Mouse (Mus musculus) common myeloid progenitor, adult 5-6 weeks (primary cell): Measurements from ENCODE around the gene Tmbim6. TPM values are rescaled to one million over a fixed set of nuclear protein-coding genes. Genes with fewer than 3 reads are reported as not detected.

Experiments
- ATAC-seq: replicated peaks from 2 replicates; pipeline ENCODE4 v1.8.0; 2016; ENCODE audit warnings: low read depth, mild to moderate bottlenecking, moderate TSS enrichment, inconsistent platforms; ENCODE audit not compliant: poor library complexity, severe bottlenecking
- total RNA-seq: library from RNA; stranded (forward); fragments of 200-1000, 187-1606 nt; gene quantifications from 2 replicates; pipeline ENCODE4 v1.2.3, GENCODE M21; 2017

Gene Tmbim6
- total RNA-seq, 1 experiment from 2014 or later: 125 TPM

DNA sequence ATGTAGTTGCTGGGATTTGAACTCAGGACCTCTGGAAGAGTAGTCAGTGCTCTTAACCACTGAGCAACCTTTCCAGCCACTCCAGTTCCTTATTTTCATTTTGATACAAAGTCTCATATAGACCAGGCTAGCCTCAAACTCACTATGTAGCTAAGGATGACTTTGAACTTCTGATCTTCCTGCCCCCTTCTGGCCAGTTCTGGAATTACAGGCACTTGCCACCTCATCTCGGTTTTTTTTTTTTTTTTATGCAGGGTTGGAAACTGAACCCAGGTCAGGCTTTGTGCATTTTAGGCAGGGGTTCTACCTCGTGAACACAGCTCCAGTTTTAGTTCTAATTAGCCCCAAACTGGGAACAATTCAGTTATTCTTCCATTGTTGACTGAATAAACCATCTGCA, 23.1 kb downstream of the Tmbim6 start:
- 0 out of 2 replicates have a peak, but pooled peaks have one; percentile 19 for ATAC-seq

DNA sequence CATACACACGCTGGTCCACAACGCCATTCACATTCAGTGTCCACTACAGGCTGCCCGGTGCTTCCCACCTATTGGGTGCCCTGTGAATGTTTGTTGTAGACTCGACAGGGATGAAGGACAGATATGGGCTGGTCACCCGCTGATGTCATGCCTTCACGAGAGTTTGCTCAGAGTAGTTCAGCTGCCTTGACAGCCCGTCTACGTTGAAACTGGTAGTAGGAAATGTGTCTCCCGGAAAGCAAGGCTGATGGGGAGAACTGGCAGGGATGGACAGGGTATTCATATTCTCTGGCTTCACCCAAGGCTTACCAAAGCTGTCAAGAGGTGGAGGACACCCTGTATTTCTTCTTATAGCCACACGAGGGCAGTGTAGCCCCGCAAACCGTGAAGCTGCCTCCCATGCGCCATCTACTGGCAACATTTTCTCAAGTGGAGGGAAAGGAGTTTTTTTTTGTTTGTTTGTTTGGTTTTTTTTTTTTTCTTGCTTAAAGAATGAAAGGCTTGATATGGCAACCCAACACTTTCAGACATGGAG, 23.7 kb downstream of the Tmbim6 start:
- peak; percentile 87 for ATAC-seq

DNA sequence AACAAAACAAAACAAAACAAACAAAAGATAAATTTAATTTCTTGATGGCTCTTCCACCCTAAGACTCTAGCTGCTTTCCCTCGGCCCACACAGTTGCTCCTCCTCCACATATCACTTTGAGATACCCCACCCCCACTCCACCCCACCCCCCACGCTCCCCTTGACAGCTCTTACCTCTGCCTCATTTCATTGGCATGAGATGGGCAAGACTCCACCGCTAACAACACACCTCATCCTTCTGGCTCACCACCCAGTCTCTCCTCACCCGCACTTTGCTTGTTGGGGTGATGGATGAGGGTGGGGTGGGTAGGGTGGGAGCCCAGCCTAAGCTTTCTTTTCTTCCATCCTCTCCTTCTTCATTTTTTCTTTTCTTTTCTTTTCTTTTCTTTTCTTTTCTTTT, 24.3 kb downstream of the Tmbim6 start:
- ATAC-seq: no peak

DNA sequence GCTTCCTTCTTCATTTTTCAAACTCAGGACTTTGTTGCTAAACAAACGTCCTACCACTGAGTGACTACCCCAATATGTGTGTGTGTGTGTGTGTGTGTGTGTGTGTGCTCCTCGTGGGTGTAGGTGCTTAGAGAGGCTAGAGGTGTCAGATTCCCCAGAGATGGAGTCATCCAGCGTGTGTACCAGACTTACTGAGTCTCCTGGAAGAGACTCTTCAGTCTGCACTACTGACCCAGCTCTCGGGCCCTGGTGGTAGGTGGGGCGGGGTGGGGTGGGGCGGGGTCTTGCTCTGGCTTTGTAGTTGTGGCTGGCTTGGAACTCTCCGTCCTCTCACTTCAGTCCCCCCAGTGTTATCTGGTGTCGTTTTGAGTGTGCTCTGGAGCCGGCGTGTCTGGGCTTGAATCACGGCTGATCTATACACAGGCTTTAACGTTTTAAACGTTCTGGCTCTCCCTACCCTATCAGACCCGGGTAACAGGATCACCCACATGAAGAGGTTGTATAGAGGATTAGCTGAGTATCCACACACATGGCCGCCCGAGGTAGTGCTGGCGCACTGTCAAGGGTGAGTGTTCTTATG, 25.1 kb downstream of the Tmbim6 start:
- no peak for ATAC-seq

DNA sequence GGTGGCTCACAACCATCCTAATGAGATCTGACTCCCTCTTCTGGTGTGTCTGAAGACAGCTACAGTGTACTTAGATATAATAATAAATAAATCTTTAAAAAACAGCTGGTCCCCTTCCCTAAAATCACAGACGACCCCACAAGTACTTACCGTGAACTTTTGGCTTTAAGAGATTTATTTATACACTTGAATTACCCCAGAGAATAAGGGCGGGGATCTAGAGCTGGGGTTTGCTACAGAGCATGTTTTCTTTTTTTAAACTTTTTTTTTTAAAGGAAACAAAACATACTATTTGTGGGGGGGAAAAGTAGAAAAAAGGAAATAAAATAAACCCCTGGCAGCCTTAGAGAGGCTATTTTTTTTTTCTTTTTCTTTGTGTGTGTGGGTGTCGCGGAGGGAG, 27.4 kb downstream of the Tmbim6 start:
- ATAC-seq: no peak

DNA sequence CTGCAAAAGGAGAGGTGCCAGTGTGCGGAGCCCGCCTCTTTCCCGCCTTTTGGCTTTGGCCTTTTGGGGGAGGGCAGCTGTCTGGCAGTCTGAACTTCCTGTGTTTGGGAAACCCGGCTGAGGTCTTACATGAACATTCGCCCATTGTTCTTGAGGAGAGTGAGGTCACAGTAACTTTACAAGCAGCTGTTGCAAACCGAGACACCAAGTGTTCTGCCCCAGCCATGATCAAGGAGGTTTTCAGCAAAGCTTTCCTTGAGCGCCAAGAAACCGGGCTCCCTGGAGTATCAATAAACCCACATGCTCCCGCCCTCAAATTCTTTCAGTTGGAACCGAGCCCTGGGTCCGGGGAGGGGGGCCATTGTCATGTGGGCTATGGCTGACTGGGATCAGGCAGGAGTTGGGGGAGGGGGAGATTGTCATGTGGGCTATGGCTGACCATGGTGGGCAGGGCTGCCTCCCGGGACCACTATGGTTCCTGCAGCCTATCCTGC, 27.9 kb downstream of the Tmbim6 start:
- peak; percentile 26 for ATAC-seq

DNA sequence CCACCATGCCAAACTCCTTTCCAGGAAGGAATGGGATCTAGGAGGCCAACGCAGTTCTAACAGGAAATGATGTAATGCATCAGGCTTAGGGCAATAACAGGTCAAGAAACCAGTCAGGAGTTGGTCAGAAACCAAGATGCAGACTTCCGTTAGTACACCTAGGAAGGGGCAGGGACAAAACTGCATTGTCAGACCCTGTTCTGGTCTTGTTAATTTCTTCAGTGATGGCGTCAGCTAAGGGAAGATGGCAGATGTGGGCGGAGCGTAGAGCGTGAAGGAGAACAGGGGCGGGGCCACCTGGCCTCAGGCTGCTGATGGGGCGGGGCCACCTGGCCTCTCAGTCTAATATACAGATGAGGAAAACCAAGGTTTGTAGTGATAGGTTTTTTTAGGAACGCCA, 28.5 kb downstream of the Tmbim6 start:
- ATAC-seq: peak; percentile 48

DNA sequence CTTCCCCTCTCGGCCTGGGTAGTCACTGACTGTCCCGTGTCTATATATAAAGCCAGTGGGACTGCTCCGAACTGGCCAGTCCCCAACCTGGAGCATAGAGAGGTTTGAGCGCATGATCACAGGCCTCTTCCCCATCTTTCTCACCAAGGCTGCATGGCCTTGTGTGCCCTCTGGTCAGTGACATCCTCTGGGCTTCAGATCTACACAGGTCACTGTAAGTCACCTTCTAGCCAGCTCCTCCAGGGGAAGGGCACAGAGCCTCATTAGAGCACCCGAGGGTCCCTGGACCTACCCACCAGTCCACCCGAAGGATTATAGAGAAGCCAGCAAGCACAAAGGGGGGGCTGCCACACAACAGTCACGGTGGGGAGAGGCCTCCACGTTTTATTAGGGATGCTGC, 29.0 kb downstream of the Tmbim6 start:
- ATAC-seq: no peak

DNA sequence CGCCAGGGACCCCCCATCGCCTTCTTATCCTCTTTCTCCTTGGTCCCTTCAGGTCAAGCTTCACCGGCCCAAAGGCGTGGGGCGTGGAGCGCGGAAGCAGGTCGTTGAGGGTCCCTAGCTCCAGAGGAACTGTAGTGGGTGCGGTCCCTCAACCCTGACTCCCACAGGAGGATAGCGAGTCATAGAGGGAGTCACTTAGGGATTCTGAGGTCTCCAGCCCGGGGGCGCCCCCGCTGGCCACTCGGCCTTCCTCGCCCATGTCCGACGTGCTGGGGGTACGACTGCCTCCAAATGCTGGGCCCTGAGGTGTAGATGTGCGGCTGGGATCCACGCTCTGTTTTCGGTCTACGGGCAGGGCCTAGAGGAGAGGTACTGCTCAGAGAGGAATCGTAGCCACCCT, 29.9 kb downstream of the Tmbim6 start:
- no peak for ATAC-seq

DNA sequence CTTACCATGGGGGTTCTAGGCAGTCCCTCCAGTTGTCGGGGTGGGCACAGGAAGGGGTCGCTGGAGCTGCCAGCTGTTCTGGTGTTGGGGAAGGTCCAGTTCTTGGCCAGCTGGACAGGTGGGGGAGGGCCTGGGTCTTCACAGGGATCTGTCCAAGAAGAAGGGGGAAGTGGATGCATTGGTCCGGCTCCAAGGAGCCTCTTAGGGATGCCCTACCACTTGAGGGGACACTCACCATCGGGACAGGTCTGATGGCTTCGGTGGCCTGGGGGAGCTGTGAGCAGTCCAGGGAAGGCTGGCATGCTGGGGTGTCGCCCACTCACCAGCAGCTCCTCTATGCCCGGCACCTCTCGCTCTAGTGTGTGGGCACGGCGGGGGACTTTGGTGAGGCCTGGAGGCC, 30.4 kb downstream of the Tmbim6 start:
- no peak for ATAC-seq

DNA sequence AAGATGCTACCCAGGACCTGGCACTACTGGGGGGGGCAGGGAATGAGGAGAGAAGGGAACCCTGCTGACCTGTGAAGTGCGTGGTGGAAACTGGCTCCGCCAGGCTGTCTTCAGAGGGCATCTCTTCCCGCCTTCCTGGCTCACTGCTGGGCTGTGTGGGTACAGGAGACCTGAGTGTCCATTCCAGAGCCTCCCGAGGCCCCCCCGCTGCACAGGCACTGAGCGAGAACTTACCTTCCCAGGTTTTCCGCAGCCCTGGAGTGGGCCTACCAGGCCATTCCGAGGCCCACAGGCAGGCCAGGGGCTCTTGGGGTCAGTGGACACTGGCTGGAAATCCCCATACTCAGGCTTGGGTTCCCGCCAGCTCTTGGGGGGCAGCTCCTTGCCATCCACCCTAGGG, 31.2 kb downstream of the Tmbim6 start:
- ATAC-seq: no peak

DNA sequence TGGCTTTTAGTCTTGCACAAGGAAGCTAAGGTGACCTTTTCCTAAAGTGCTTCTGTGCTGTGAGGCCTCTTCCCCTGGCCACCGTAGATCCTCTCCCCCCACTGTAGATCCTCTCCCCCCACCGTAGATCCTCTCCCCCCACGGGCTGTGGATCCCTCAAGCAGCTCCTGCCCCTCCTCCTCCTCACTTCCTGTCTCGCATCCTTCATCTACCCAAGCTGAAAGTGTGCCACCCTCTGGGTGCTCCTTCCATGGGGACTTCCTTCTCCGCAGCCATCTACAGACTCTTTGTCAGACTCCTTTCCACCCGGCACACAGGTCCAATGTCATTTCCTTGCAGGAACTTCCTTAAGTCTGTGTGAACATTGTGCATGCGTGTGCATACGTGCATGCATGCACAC, 37.7 kb downstream of the Tmbim6 start:
- no peak for ATAC-seq

DNA sequence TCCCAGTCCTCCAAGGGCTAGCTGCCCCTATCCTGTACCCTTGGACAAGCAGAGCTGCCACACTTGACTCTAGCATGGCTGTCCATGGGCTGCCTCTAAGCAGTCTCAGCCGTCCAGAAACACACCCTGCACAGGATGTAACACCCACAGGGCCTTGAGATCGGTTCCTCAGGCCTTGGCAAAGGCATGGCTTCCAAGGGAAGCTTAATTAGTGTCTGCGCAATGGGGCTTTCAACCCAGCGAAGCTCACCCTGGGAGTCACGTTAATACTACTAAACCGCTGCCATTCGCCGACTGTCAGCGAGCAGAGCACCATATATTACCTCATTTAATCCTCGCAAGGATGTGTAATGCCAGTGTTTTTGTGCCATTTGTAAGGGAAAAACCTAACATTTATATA, 38.4 kb downstream of the Tmbim6 start:
- no peak for ATAC-seq

DNA sequence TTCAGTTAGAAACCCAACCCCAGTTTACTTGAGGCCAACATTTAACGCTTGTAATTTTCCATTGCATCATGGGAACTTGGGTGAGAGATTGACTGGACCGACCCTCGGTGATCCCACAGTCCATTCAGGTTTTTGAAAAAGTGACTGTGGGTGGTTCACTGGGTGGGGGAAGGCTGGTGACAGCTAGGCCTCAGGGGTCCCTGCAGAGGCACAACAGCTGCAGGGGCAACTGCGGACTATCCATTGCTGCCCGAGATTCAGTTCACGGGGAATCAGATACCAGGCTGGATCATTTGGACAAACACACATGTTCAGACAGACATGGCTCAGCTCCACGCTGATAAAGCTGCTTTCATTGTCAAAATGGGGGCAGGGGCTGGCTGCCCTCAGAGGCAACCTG, 38.8 kb downstream of the Tmbim6 start:
- no peak for ATAC-seq

DNA sequence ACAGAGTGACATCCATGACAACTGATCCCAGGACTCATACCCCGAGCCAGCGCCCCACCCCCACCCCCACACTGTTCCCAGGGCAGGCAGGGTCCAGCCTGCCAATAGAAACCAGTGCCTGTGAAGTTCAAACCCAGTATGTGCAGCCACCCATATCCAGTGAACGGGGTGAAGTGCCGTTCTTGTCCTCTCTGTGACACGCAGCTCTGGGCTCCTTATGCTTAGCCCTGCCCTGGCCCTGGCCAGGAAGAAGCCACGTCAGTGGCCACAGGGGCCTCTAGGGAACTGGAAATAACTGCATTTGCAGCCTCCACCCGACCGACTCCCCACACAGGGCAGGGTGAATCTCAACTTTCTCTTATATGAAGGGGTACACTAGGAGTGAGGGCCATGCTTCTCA, 39.3 kb downstream of the Tmbim6 start:
- ATAC-seq: no peak

DNA sequence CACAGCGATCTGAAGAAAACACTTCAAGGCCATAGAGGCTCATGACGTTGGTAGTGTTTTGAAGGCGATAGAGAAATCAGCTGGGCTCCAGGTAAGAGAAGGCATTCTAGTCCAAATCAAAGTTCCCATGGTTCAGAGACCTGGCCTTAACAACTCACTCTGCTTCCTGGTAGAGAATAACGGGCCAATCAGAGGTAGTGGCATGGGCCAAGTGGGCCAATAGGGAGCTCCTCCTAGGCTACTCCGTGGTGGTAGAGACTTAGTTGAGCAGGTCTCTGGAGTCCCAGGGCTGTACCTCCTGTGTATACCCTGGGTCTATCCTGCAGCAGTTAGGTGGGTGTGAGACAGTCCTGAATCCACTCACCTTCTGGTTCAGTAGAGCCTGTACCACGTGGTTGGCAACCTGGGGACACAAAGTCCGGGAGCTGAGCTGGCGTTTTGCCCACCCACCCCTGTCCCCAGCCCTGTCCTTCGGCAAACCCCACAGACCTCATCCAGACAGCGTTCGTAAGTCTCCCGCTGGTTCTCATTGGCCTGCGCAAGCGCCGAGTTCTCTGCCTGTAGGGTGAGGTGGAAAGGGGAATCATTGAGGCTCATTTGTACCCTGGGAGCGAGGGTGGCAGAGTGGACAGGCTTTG, 40.5 kb downstream of the Tmbim6 start:
- no peak for ATAC-seq

DNA sequence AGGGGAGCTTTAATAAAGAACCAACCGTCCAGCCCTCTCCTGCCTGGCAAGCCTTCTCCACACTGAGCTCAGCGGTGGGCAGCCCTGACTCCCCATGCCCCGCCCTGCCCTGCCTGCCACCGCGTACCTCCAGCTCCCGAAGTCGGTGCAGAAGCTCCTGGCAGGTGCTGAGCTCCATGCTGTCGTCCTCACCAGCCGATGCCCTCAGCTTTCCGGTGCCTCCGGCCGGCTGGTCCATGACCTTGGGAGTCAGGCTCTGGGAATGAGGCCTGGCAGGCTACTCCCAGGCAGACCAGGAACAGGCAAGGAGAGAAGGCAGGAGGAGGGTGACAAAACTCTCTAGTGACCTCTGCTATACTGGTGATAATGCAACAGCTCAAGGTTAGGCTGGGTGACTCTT, 41.2 kb downstream of the Tmbim6 start:
- no peak for ATAC-seq

DNA sequence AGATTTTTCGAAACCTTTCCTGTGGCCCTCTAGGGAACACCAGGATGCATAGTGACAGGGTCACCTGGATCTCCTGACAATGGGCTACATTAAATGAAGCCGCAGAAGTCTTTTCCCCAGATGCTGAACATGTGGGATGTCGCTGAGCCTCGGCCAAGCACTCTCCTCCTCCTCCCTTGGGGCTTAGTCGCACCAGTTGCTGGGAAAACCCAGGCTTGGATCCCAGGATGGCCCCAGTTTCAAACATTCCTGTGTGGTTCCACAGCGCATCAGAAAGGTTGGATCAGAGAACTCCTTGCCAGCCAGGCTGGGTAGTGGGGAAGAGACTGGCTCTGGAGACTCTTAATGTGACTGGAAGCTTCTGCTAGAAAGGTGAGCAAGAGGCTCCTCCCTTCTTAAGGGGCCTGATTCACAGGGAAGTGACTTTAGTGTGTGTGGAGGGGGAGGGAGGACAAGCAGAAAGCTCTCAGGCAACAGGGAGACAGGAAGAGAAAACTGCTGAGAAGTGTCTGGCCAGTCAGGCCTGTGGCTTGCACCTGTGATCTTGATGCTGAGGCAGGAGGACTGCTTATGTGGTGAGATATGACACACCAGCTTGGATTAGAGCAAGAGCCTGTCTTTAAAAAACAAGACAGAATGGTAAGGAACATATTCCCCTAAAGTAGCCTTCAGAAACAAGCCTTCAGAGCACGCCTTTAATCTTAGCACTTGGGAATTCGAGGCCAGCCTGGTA, 46.5 kb downstream of the Tmbim6 start:
- no peak for ATAC-seq

DNA sequence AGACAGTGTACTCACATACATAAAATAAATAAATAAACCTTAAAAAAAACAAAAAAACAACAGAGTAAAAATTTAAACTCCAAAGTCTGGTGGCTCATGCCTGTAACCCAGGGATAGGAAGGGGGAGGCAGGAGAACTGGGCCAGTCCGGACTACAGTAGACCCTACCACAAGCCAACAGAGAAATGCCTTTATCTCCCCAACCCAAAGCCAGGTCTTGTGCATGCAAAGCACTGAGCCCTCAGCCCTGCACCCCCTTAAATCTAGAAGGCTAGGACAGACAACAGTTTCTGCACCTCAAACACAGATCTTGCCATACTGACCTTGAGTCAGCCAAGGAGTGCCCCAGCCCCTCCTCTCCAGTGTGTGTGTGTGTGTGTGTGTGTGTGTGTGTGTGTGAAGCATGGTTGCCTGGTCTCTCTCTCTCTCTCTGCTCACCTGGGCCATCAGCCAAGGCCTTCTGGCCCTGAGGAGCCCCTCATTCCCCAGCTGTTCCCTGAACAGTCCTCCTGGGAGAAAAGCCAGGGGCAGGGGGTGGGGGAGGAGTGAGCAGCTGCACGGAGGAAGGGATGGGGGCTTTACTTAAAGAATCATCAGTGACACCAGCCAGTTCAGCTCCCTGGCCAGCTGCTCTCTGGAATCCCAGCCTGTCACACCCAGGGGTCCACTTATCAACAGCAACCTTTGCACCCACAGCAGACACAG, 47.6 kb downstream of the Tmbim6 start:
- no peak for ATAC-seq

DNA sequence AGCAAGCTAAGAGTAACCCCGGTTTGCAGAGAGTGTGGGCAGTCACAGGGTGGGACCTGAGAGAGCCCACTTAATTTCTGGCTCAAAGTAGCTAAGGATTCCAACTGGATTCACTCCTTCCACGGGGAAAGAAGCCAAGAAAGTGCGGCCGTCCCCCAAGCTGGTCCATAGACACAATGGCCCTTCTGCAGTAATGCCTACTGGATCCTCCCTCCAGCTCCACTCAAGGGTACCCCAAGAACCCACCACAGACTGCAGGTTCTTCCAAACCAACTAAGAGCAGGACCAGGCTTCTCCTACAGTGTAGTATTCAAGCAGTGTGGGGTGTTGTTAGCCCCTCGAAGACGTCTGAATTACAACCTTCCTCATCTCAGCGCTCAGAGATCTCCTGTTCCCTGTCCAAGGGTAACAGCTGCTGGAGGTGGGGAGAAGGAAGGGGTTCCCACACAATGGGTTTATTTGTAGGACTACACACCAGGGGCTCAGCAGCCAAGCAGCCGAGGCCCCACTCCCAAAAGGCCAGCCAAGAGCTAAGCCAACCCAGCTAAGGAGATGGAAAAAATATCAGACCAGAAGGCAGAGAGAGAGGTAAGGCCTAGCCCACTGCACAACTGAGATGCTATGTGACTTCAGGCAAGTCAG, 48.3 kb downstream of the Tmbim6 start:
- no peak for ATAC-seq
